Mouse (Mus musculus) C2C12 (cell line): ENCODE measurements around the gene Crocc.

Source experiments
- CEBPB ChIP-seq: IDR thresholded peaks from one replicate; pipeline ENCODE4 v1.6.1; 2011; ENCODE audit warnings: low read depth, mild to moderate bottlenecking, control low read depth, moderate library complexity
- CTCF ChIP-seq: IDR thresholded peaks from one replicate; pipeline ENCODE4 v1.5.1; 2011; ENCODE audit not compliant: control insufficient read depth, insufficient read depth, insufficient read length
- MAX ChIP-seq: IDR thresholded peaks from one replicate; pipeline ENCODE4 v1.6.1; 2011; ENCODE audit warnings: mild to moderate bottlenecking, control low read depth
- MYOD1 ChIP-seq: IDR thresholded peaks from one replicate; pipeline ENCODE4 v1.6.1; 2011; ENCODE audit warnings: low read depth; ENCODE audit not compliant: control insufficient read depth, insufficient read length
- USF1 ChIP-seq: IDR thresholded peaks from one replicate; pipeline ENCODE4 v1.6.1; 2011; ENCODE audit warnings: low read depth, mild to moderate bottlenecking, control low read depth, moderate library complexity

DNA sequence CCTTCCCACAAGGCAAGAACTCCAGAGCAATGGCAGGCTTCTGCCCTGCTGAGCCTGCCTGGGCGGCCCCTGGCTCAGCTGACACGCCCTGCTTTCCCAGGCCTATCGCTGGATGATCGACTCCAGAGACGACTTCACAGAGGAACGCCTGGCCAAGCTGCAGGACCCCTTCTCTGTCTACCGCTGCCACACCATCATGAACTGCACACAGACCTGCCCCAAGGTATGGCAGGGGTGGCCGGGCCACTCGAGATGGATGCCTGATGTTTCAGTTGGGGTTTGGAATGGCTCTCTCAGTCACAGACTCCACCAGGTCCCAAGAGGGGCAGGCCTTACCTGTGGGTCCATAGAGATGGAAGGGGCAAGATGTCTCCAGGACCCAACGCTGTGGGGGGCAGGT lies 83.1 kb downstream of the Crocc start:
- TF ChIP-seq MAX (no peak), CTCF (no peak), USF1 (no peak), CEBPB (no peak), MYOD1 (no peak)
